Mouse (Mus musculus): ENCODE measurements around the gene Maff.

Maff gene

DNA sequence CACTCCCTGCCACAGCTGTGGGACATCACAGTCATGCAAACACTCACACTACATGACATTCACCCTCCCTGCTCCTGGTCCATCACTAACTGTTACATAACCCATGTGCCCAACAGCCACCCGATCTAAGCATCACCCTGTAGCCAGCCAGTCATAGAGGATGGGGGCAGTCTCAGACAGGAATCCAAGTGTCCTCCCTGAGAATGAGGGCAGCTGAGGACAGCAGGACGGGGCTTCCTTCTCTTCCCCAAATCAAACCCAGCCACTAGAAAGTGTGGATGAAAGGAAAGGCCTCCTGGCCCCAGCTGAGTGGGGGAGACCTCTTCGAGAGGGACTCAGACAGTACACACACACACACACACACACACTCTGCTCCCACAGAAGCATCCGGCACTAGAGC is 48.4 kb downstream of the Maff start:
- DNase-seq (ENCODE audit: low read depth, low spot score), result no peak

DNA sequence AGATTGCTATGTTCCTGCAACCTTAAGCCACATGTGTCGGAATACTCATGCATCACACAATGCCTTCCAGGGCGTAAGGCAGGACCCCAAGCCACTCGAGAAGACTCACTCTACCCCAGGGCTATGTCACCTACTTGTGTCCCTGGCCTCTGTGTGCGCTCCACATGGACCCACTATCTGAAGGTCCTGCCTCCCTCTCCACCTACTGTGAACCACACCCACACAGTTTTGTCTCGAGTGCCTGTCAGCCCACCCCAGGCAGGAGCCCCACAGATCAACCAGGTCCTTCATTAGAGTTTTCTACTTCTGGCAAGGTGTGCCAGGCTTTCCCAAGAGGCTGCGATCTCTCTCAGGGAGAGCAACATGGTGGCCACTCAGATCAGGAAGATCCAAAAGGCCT is 48.9 kb downstream of the Maff start:
- no peak for DNase-seq (ENCODE audit: low read depth, low spot score)

DNA sequence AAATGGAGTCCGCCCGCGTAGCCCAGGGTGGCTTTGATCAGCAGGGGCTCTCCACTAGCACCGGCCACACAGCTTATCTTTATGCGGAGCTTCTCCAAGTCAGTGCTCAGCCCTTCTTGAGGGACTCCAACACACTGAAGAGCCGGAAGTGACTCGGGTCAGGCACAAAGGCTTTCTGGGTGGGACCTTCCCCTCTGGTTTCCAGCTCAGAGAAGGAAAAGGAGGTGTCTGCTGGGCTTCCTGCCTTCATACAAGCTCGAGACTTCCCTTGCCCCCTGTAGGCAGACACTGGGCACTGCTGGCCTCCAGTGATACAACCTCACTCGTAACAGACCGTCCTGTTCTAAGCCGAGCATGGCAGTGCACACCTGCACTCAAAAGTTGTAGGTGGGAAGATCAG is 50.3 kb downstream of the Maff start:
- peak; percentile 24 for DNase-seq (ENCODE audit: low read depth, low spot score)

DNA sequence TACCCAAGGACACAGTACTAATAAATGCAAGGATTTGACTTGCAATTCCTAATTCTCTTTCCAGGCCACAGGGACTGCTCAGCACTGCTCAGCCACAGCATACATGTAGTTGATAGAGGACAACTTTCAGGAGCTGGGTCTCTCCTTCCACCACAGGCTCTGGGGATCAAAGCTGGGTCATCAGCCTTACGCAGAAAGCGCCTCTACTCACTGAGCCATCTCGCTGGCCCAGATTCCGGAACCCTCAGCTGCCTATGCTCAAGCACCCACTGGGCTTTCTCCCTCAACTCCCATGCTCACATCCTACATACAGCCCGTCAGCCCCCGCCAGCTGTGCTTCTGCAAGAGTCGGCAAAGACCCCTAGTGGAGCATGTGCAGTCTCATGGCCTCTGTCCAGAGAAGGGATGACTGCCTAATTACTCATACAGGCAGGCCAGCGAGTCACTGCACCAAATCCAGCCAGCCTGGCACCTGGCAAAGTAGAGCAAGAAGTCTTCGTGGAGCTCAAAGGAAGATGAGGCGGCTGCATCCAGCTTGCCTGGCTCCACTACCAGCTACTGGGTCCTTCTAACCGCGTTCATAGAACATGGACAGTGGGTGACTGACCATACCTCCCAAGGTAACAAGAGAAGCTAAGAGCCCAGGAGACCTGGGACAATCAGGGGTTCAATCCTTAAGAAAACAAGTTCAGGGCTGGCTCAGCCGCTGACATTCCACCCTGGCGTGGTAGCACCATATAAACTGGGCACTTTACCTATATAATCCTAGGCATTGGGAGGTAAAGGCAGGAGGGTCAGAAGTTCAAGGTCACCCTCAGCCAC is 53.0 kb downstream of the Maff start:
- DNase-seq (ENCODE audit: low read depth, low spot score), result no peak

DNA sequence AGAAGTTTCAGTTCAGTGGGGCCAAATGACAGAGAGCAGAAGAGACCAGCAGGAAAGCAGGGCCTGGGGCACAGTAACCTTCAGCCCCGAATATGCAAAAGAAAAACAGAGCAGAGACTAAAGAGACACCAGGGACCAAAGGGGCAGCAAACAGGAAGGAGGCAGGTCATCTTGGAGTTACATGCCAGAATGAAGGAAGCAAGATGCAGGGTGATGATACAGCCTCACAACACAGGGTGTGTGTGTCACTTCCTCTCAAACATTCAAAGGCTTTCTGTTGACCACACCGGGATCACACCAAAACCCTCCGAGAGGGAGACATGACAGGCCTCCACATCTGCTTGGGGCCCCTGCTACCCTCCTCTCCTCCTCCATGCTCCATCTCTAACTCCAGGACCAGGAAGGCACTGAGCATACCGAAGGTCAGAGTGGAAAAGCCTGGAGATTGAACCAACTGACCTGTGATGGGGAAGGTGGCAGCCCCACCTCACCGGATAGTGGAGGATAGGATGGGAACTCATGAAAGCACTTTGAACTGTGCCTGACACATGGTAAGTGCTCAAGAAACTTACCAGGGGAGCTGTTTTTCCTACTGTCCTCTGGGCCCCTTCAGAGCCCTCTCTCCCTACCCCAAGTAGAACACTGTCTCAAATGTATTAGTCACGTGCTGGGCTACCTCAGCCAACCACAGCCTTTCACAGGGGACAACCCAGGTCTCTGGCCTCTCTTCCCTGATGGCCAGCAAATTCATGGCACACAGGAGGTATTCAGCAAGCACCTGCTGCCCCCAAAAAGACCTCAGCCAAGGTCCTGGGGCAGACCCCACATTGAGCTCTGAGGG is 53.9 kb downstream of the Maff start:
- DNase-seq (ENCODE audit: low read depth, low spot score), result no peak

DNA sequence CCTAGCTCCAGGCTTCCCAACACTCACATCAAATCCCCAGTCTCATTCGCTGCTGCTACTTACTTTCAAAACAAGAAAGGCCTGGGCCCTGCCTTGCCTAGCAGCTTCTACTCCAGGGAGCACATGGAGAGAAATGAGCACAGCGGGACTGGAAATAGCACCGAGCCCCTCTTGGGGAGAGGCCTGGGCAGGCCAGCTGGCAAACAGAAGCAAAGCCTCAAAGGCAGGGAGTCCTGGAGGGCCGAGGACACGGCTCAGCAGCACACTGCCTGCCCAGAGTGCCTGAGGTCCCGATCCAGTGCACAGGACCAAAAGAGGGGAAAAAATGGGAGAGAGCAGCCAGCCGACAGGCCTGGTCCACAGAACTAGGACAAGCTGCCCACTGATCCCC is 54.5 kb downstream of the Maff start:
- no peak for DNase-seq (ENCODE audit: low read depth, low spot score)

DNA sequence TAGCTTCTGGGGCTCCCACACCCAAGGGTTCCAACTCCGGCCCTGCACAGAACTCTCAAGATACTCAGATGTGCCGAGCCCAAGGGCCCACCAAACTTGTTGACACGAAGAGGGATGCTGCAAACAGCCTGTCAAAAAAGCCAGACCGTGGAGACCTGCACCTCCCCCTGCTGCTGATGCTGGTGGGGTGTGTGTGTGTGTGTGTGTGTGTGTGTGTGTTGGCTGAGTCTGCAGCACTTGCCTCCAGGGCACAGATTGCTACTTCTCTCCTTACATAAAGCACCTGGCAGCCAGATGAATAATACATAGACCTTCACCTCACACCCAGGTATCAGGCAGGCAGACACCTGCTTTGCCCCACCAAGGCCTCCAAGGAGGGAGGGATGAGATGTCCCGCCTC is 55.8 kb downstream of the Maff start:
- peak; percentile 32 for DNase-seq (ENCODE audit: low read depth, low spot score)

DNA sequence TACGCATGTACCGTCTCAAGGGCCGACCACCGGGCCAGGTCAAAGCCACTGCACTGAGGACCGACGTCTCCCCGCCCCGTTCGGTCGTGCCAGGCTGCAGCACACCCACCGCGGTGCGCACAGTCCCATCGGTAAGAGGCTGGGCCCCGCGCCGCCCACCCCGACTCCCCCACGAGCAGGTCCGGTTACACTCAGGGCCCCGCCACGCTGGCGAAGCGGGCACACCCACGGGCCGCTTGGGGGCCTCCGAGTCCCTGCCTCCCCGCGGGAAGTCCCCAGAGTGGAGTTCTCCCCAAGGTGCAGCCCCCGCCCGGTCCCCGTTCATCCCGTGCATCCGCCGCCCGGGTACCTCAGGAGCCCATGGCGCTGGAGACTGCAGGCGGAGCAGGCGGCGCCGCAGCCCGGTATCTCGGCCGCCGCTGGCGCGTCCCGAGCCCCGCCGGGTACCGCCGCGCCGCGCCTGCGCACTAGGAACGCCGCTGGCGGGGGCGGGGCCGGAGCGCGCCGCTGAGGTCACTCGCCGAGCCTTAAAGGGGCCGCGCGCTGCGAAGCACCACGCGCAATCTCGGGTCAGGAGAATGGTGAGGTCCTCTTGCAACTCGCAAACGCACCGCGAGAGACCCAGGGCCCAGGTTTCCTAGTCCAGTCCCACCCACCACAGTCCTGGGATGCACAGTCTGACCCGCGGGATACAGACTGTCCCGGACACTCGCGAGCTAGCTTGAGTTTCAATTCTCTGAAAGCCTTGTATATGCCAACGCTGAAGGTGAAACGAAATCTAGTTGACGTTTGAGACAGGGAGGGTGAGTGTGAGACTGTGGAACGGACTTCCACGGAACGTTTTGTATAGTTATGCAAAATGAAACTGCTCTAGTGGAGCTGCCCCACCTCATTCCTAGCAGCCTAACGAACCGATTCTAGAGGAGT is 56.7 kb downstream of the Maff start, which contains the start of gene Tmem184b:
Tmem184b (minus strand) TSS at position 734 of the 927 bp plus-strand sequence.
- DNase-seq (ENCODE audit: low read depth, low spot score), result peak; percentile 73

DNA sequence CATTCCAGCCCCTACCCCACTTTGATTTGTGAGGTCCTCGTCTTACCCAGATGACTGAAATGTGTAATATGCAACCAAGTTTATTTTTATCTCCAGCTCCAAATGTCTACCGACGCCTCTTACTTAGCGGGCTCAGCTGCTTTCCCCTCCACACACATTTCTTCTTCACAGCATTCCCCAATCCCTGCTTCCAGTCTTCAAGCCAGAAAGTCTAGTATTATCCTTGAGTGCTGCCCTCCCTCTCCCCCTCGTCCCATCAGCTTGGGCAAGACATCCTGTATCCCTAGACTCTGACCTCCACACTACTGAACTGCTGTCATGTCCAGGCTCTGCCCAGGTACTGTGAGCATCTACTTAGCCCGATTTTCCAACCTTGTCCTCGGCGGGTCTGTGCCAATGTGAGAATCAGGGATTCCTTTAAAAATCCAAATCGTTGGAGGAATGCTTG is 57.4 kb downstream of the Maff start:
- DNase-seq (ENCODE audit: low read depth, low spot score), result no peak

DNA sequence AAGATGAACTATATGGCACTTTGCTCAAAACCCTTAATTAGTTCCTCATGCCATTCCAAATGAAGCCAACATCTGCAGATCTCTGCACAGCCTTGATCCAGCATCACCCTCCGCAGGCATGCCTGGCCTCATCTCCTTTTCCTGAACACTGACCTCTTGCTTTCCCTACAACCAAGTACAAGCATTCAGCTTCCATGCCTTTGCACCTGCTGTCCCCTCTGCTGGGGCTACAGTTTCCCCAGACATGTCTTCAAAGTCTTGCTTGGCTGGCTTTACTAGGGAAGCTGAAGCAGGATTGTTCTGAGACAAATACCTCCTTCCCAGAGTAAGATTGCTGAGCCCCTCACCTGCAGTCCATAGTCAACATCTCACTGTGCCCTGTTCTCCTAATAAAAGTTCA is 57.9 kb downstream of the Maff start:
- DNase-seq (ENCODE audit: low read depth, low spot score), result no peak

DNA sequence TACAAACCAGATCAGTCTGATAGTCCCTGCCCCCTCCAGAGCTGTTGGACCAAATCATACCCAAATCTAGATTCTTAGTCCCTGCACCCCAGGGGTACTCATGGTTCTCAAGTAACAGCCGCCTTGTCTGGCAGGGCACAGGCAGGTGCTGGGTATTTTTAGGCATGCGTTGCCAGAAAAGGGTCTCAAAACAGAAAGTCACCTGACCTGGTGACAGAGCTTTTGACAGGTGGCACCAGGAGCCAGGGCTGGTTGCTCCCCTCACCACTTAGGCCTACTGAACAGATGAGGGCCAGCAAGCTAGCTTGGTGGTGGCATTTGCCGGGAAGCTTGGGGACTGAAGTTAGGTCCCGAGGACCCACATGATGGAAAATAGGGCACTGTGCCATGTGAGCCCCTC is 60.1 kb downstream of the Maff start:
- no peak for DNase-seq (ENCODE audit: low read depth, low spot score)

Data from forelimb bud, embryonic 11.5 days (tissue).